Mouse (Mus musculus): ENCODE data around the gene Aadacl2. TPM values are rescaled to one million over a fixed set of nuclear protein-coding genes. Genes with fewer than 3 reads are reported as not detected.

Gene Aadacl2
- not detected for polyA plus RNA-seq (2014; fragmentation: Illumina TruSeq; extraction: RNeasy Lipid Tissue Mini Kit (QIAGEN cat#74804); ENCODE audit: low read depth, low replicate concordance)

DNA sequence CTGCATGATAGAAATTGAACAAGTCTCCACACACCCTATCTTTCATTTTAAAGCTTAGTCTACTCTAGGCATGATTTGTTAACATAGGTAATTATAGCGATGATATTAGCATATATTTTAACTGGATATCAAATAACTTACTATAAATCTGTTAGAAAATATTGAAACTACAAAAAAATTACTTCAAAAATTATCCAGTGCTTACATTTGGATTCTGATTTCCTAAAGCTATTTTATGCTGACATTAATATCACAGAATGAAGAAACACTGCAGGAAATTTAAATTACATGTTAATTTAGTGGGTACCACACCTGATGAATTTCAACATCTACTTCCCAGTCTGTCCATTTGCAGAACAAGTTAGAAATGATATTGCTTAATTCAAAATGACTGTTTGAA is at the start of gene Aadacl2:
Gene Aadacl2, plus strand, starts transcription at position 301 of the 400 bp plus-strand sequence.

DNA sequence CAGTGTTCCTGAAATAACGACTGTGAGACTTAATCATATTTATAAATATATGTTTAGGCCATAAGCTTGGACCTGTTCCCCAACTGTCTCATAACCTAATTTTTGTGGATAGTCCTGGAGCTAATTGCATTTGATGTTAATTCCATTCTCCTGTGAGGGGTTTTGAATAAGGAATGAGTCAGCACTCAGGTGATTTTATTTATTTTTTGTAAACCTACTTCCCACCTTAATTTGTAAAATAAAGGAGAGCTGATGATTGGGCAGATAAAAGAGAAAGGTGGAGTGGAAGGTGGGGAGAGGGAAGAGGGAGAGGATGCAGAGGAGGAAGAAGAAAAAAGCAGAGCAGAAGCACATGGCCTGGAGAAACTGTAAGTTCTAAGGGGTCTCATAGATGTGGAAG is 18.9 kb downstream of the Aadacl2 start, which contains the start of gene Aadac:
Gene Aadac, plus strand, starts transcription at position 301 of the 400 bp plus-strand sequence.

Other genes starting within 250 kb of the Aadacl2 start
- gene Gm8298, start 145.7 kb upstream of the Aadacl2 start, polyA plus RNA-seq (2014; fragmentation: Illumina TruSeq; extraction: RNeasy Lipid Tissue Mini Kit (QIAGEN cat#74804); ENCODE audit: low read depth, low replicate concordance), result not detected
- not detected for gene C130079G13Rik, start 81.5 kb upstream of the Aadacl2 start, polyA plus RNA-seq (2014; fragmentation: Illumina TruSeq; extraction: RNeasy Lipid Tissue Mini Kit (QIAGEN cat#74804); ENCODE audit: low read depth, low replicate concordance)
- gene Aadac, start 19.0 kb downstream of the Aadacl2 start, polyA plus RNA-seq (2014; fragmentation: Illumina TruSeq; extraction: RNeasy Lipid Tissue Mini Kit (QIAGEN cat#74804); ENCODE audit: low read depth, low replicate concordance), result 0.81 TPM
- not detected for gene Sucnr1, start 75.1 kb downstream of the Aadacl2 start, polyA plus RNA-seq (2014; fragmentation: Illumina TruSeq; extraction: RNeasy Lipid Tissue Mini Kit (QIAGEN cat#74804); ENCODE audit: low read depth, low replicate concordance)

All from heart, adult 10 weeks (tissue).